Mouse (Mus musculus): Measurements from ENCODE around the gene Hist2h2ac. TPM values are rescaled to one million over a fixed set of nuclear protein-coding genes. Genes with fewer than 3 reads are reported as not detected.
"Not testable (repeated sequence)": the region's sequence is repeated elsewhere in the genome, so short reads cannot be mapped to it uniquely, and the experiment has no call there.

The Hist2h2ac gene
- 0.76 and 0.99 TPM in 2 replicates for polyA plus RNA-seq (2012; rRNA removed)

GRCm38 (mm10) chr3:96220765-96221639, at the start of gene Hist2h2ac, which contains the start of gene Hist2h2be:
TSS of gene Hist2h2ac (minus strand) at chr3:96220880.
TSS of gene Hist2h2be (plus strand) at chr3:96221119.
- DNase-seq (ENCODE audit: low spot score) = peak; percentile 72

DNA sequence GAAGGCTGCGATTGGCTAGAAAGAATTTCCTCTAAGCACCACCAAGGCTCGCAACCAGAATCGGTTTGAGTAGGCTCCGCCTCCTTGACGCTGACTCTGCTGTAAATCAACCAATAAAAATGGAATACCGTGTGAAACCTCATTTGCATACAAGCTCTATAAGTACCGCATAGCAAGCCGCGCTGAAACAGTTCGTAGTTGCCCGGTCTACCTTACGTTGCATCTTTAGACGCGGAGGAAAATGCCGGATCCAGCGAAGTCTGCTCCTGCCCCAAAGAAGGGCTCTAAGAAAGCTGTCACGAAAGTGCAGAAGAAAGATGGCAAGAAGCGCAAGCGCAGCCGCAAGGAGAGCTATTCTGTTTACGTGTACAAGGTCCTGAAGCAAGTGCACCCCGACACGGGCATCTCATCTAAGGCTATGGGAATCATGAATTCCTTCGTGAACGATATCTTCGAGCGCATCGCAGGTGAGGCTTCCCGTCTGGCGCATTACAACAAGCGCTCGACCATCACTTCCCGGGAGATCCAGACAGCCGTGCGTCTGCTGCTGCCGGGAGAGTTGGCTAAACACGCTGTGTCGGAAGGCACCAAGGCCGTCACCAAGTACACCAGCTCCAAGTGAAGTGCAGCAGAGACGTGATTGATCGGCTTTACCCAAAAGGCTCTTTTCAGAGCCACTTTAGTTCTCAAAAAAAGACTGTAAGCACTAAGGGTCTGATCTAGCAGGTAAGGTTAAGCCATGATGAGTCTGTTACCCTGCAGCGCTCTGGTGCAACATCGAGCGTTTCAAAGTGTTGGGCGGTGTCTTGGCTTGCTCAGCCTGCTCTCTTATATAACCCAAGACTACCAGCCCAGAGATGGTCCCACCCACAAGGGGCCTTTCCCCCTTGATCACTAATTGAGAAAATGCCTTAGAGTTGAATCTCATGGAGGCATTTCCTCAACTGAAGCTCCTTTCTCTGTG, 49.1 kb upstream of the Hist2h2ac start, which contains the start of gene Hist2h2bb:
TSS of gene Hist2h2bb (plus strand) at position 242 of the 964 bp plus-strand sequence.
- DNase-seq (ENCODE audit: low spot score) = peak; percentile 76

GRCm38 (mm10) chr3:96268776-96269378, 48.2 kb upstream of the Hist2h2ac start:
- not testable (repeated sequence) for DNase-seq (ENCODE audit: low spot score)

DNA sequence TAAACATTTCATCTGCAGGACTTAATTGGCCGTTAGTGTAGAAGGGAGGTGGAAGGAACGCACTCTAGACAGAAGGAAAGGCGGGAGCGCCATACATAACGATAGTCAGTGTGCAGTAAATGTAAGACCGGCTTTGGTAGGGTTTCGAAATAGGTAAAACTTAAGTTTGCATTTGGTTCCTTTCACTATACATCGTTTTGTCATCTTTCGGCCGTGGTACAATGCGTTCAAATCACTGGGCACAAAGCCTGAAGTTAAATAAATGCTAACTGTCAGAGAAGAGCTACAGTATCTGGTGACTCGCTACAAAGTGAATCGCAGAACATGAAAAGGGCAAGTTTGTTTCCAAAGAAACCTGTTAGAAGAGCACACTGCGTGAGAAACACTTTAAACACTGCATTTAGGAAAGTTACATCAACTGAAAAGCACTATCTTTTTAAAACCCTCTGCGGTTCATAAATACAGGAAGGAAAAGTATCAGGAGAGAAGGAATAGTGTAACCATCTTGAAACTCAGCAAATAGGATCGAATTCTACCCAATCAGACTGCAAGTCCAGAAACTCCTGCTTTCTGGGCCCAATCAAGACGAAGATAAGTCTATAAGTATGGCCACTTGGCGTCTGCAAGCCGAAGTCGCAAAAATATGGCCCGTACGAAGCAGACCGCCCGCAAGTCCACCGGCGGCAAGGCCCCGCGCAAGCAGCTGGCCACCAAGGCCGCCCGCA, 47.5 kb upstream of the Hist2h2ac start, which contains the start of gene Hist2h3b:
TSS of gene Hist2h3b (plus strand) at position 604 of the 725 bp plus-strand sequence.
- peak; percentile 71 for DNase-seq (ENCODE audit: low spot score)

DNA sequence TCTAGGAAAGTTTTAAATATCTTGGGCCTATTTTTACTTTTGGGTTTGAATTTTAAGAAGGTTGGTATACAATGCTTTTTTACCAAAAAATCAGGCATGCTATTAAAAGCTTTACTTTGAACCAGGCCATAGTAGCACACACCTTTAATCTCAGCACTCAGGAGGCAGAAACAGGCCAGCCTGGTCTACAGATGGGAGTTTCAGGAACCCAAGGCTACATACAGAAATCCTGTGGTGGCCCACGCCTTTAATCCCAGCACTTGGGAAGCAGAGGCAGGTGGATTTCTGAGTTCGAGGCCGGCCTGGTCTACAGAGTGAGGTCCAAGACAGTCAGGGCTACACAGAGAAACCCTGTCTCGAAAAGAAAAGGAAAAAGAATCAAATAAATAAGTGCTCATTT, 46.9 kb upstream of the Hist2h2ac start:
- DNase-seq (ENCODE audit: low spot score) = no peak

GRCm38 (mm10) chr3:96266132-96266710, 45.5 kb upstream of the Hist2h2ac start:
- no peak for DNase-seq (ENCODE audit: low spot score)

- DNase-seq (ENCODE audit: low spot score) = no peak
Measured at GRCm38 (mm10) chr3:96264404-96264949, 43.8 kb upstream of the Hist2h2ac start.

DNA sequence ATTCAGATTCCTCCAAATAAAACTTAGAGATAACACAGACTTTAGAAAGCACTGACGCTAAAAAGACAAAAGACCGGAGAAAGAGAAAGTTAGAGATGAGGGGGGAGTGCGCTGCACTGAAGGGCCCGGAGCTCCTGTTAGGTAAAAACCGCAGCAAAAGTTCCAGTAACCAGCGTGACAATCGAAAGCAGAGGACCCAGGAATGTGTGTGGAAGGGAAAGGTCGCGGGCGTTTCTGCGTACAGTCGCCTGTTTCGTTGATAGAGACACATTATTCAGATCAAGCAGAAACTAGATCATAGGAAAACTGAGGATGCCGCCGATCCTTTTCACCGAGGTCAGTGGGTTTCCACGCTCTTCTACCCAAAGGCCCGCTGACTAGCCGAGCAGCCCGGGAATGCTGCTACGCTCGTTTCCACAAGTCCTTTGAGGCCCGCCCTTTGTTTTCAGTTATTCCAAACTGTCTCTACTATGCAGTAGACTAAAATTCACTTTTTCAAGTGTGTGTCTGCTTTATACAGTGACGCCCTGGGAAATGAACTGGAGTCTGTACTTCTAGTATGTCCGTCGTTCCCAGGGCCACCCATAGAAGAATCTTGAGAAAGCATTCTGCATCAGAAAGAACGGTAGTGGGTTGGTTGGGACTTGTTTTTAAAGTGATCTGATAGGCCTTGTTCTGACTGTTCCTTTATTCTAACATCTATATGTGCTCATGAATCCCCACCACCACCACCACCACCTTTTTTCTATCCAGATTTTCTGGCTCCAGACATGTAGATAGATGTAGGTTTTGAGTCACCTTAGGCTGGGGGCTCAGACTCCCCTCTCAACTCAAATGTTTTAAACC, 43.1 kb upstream of the Hist2h2ac start:
- DNase-seq (ENCODE audit: low spot score) = peak; percentile 42

GRCm38 (mm10) chr3:96262979-96263550, 42.4 kb upstream of the Hist2h2ac start, which contains the start of gene Hist2h4:
TSS of gene Hist2h4 (minus strand) at chr3:96263311.
- peak; percentile 88 for DNase-seq (ENCODE audit: low spot score)

- peak; percentile 68 for DNase-seq (ENCODE audit: low spot score)
Measured at GRCm38 (mm10) chr3:96262216-96262875, 41.7 kb upstream of the Hist2h2ac start.

- DNase-seq (ENCODE audit: low spot score) = no peak
Measured at GRCm38 (mm10) chr3:96261623-96262022, 40.9 kb upstream of the Hist2h2ac start.

- no peak for DNase-seq (ENCODE audit: low spot score)
Measured at GRCm38 (mm10) chr3:96260220-96260619, 39.5 kb upstream of the Hist2h2ac start.

- DNase-seq (ENCODE audit: low spot score) = no peak
Measured at GRCm38 (mm10) chr3:96257190-96257589, 36.5 kb upstream of the Hist2h2ac start.

DNA sequence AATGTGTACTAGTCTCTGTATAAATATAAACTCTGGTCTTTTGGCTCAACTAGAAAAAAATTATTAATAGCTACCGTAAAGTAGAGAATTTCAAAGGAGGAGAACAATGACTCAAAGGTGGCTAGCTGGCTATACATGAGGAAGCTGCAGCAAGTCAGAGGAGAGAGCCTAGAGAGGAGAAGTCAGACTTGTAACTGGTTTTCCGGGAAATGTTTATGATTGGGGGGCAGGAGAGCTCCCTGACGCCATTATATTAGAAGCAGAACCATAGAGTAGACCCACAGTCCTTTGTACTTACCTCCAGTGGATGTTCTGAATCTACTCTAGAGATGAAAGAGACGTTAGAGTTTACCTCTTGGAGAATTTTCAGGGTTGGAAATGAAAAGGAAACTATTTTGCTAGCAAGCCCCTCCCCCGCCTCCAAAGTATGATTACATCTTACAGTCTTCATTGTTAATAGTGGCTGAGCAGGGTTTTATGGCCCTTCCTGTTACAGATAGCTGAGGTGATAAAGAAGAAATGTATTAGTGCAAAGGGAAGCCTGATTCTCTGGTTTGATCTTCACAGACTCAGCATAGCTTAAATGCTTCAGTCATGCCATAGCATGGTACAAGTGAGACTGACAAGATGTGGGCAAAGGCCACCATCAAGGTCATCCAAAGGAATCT, 35.4 kb upstream of the Hist2h2ac start:
- DNase-seq (ENCODE audit: low spot score) = no peak

GRCm38 (mm10) chr3:96254683-96255355, 34.1 kb upstream of the Hist2h2ac start:
- no peak for DNase-seq (ENCODE audit: low spot score)

DNA sequence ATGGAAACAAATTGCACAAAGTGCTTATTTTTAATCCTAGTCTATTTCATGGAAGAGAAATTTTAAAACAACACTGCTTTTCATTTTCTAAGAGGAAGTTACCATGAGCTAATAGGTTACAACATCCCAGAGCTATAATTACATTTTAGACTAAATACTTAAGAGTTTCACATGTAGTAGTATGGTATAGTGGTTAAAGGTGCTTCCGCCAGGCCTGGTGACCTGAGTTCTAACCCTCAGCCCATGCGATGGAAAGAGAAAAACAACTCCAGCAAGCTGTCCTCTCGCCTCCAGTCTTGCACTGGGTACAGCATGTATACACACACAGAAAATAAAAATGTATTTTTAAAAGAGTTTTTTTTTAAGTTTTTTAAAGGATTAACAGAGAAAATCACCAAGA, 31.1 kb upstream of the Hist2h2ac start:
- DNase-seq (ENCODE audit: low spot score) = no peak

DNA sequence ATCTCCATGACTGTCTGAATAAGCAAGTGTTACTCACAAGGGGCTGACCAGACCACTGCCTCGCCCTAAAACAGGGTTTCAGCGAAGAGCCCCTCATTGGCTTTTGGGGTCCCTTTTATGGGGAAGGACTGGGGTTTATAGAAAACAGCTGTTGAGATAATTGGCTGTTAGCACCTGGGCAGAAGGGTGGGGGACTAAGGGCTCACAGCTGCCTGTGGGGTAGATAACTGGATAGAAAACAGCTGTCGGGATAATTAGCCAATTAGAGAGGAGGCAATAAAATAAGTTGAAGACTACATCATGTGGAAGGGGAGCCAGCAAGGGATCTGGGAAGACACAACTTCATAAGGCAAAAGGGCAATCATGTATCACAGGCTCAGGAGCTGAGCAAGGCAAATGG, 30.2 kb upstream of the Hist2h2ac start:
- no peak for DNase-seq (ENCODE audit: low spot score)

All from urinary bladder, adult 2 months (tissue).